Mouse (Mus musculus) cerebellum, adult 2 months (tissue): ENCODE data around the gene Wdfy3.

Source experiments
- CTCF ChIP-seq: fragments of 200-500 bp; IDR thresholded peaks from 2 replicates; pipeline ENCODE4 v1.5.1; 2011; ENCODE audit warnings: low read depth, mild to moderate bottlenecking, control low read depth, low read length, moderate library complexity, borderline replicate concordance; ENCODE audit not compliant: insufficient read depth
- POLR2A ChIP-seq: fragments of 200-500 bp; IDR thresholded peaks from 2 replicates; pipeline ENCODE4 v1.6.1; 2011; ENCODE audit warnings: low read length, control low read depth, borderline replicate concordance; ENCODE audit not compliant: insufficient read depth

GRCm38 (mm10) chr5:101819844-101820243, 249.9 kb downstream of the Wdfy3 start:
- TF ChIP-seq POLR2A (no peak), CTCF (no peak)
